Mouse (Mus musculus): Measurements from ENCODE around the gene Hsph1.

Gene Hsph1

DNA sequence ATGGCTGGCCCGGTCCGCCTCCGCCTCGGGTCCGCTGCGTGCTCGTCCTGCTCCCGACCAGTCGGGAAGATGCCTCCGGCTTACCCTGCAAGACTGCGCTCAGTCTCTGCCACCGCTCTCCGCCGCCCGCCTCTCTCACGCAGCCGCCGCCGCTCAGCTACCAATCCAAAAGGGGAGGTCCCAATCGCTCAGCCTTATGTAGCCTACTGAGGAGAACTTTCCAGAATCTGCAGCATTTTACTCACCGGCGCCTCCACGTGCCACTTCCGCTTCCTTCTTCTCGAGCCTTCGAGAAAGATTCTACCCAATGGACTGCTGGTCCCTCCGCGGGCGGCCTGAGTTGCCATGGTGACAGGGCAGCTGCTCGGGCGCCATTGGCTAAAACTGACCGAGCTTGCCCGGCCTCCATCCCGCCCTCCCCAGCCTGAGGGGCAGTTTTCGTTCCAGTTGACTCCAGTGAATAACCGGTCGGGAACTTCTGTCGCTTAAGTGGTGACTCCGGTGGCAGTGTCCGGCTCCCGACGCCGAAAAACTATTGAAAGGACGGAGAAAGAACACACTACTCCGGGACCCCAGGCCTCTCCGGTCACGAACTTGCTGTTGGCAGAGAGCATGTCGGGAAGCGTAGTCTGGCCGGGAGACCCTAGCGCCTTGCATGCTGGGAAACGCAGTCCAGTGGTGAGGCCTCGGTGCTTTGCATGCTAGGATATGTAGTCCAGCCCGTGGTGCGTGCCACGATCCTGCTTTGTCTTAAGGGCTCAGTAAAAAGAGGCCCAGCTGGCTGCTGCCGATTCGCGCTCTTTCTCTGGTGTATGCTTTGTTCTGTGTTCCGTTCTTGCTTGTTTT is at the start of gene Hsph1:
Gene Hsph1, minus strand, starts transcription at position 302 of the 846 bp plus-strand sequence.
- peak; percentile 99 for DNase-seq (ENCODE audit: low spot score)

- DNase-seq (ENCODE audit: low spot score), result no peak
Observed at GRCm38 (mm10) chr5:149680946-149681345, 44.8 kb upstream of the Hsph1 start.

GRCm38 (mm10) chr5:149679886-149680285 is 43.7 kb upstream of the Hsph1 start:
- no peak for DNase-seq (ENCODE audit: low spot score)

GRCm38 (mm10) chr5:149679362-149679761 is 43.2 kb upstream of the Hsph1 start:
- peak; percentile 18 for DNase-seq (ENCODE audit: low spot score)

GRCm38 (mm10) chr5:149678990-149679348 is 42.8 kb upstream of the Hsph1 start:
- DNase-seq (ENCODE audit: low spot score), result no peak

DNA sequence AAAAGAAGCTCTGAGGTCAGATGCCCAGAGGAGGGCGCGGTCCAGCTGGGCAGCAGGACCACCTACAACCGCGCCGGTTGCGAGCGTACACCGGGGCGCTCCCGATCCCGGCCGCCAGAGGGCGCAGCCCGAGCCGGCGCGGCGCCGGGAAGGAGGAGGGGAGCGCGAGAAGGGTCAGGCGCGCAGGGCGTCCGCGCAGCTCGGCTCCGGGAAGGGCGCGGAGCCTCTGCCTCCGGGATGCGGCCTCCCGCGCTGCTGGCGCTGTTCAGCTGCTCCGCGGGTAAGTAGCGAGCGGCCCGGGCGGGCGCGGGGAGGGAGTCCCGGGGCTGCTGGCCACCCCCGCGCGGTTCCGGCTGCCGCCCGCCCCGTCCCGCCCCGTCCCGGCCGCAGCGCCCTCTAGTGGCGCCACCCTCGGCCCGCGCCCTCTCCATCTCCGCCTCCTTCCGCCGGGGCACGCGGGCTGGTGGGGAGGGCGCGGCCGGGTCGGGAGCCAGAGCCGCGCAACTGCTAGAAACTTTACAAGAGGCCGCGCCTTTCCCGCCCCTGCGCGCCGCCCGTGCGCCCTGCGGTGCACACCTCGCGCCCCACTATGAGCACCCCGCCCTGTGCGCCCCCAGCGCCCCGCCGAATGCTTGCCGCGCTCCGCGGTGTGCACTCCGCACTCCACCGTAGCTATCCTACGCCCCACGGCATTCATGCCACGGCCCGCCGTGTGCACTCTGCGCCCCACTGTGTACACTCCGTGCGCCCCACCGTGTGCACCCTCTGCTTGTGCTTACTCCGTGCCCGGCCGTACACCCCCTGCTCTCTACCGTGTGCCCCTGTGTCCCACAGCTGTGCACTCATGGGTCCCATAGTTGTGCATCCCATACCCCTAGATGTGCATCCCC is 42.2 kb upstream of the Hsph1 start, which contains the start of gene B3glct:
Gene B3glct, plus strand, starts transcription at position 131 of the 890 bp plus-strand sequence.
- DNase-seq (ENCODE audit: low spot score), result peak; percentile 80

DNA sequence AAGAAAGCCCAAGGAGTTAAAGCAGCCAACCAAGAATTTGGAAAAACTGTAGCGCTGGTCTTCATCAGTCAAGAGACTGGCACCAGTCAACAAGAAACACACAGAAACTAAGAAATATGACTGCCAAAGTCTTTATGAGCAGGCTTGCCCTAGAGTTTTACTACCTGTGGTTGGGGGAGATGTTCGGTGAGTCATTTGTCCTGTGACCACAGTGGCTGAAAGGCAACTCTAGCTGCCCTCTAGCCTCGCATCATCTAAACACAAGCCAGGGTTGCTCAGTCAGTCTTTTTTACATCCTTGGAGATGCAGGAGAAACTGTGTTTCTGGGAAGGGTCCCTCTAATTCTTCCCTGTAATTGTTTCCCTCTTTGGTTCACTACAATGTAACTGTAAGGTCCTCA is 41.0 kb upstream of the Hsph1 start:
- DNase-seq (ENCODE audit: low spot score), result no peak

GRCm38 (mm10) chr5:149663417-149663816 is 27.2 kb upstream of the Hsph1 start:
- no peak for DNase-seq (ENCODE audit: low spot score)

DNA sequence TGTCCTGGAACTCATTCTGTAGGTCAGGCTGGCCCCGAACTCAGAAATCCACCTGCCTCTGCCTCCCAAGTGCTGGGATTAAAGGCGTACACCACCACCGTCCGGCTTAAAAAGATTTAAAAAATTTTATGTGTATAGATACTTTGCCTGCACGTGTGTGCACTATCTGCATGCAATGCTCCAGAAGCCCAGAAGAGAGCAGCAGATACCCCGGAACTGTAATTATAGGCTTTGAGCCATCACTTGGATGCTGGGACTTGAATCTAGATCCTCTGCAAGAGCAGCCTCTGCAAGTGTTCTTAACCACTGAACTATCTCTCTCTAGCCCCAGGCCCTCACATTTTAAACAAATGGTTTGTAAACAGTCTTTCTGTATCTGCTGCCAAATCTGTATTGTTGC is 26.8 kb upstream of the Hsph1 start:
- DNase-seq (ENCODE audit: low spot score), result no peak

DNA sequence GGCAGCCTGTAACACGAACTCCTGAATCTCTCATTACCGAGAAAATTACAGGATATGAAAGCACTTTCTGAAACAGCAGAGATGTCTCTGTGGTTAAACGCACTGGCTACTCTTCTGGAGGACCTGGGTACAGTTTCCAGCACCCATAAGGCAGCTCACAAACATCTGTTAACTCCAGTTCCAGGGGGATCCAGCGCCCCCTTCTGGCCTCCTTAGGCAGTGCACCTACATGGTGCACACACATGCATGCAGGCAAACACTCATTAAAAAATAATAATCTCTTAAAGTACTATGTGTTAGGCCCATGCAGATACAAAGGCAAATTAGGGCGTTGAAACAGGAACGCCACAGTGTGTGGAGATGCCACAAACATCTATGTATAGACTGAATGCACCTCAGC is 25.3 kb upstream of the Hsph1 start:
- no peak for DNase-seq (ENCODE audit: low spot score)

DNA sequence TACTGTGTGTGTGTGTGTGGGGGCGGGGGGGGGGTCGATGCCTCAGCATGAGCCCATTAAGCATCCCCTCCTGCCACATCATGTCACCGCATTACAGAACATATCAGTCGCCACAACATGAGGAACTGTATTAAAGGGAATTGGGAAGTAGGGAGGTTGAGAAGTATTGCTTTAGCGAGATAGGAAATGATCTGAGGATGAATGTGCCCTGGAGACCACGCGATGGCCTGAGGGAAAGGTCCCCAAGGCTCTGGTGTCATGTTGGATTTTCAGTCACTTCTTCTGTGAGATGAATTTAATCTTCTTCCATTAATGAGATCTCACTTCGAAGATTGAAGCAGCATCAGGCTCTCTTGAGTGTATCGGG is 23.2 kb upstream of the Hsph1 start:
- no peak for DNase-seq (ENCODE audit: low spot score)

GRCm38 (mm10) chr5:149658741-149659413 is 22.7 kb upstream of the Hsph1 start:
- DNase-seq (ENCODE audit: low spot score), result no peak

DNA sequence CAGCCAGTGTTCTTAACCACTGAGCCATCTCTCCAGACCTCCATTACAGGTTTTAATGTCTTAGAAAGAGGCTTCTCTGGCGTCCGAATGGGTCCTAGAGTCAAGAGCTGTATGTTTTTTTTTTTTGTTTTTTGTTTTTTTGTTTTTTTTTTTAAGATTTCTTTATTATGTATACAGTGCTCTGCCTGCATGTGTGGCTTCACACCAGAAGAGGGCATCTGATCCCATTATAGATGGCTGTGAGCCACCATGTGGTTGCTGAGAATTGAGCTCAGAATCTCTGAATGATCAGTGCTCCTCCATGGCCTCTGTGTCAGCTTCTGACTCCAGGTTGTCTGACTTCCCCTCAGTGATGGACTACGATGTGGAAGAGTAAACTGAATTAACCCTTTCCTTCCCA is 21.8 kb upstream of the Hsph1 start:
- DNase-seq (ENCODE audit: low spot score), result no peak

DNA sequence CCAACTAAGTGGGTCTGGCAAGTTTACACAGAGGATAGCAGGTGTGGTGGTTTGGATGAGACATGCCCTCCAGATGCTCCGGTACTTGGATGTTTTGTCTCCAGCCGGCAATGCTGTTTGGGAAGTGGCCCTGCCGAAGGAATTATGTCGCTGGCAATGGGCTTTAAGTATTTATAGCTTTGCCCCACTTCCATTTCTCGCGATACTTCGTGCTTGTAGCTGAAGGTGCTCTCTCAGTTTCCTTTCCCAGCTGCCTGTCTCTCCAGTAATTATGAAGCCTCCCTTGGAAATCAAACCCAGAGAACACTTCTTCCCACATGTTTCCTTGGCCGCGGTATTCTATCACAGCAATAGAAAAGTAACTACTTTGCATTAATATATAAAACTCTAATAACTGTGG is 19.5 kb upstream of the Hsph1 start:
- no peak for DNase-seq (ENCODE audit: low spot score)

DNA sequence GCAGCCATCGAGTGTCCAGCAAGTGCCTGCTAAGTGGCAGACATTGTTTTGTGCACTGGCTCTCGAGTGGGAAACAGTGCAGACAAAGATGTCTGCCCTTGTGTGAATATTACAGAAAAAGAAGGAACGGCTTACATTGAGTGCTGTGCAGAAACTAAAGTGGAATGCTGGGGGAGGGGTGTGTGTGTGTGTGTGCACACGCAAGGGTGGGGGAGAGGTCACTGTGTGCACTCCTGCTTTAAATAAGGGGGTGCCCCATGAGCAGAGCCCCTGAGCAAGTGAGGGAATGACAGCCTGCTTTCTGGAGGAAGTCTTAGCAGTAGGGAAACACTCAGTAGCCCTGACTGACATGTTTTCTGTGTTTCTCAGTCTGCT is 14.0 kb upstream of the Hsph1 start:
- no peak for DNase-seq (ENCODE audit: low spot score)

GRCm38 (mm10) chr5:149649499-149650178 is 13.5 kb upstream of the Hsph1 start:
- DNase-seq (ENCODE audit: low spot score), result no peak

- DNase-seq (ENCODE audit: low spot score), result no peak
Observed at GRCm38 (mm10) chr5:149648895-149649406, 12.8 kb upstream of the Hsph1 start.

GRCm38 (mm10) chr5:149648196-149648595 is 12.0 kb upstream of the Hsph1 start:
- DNase-seq (ENCODE audit: low spot score), result no peak

DNA sequence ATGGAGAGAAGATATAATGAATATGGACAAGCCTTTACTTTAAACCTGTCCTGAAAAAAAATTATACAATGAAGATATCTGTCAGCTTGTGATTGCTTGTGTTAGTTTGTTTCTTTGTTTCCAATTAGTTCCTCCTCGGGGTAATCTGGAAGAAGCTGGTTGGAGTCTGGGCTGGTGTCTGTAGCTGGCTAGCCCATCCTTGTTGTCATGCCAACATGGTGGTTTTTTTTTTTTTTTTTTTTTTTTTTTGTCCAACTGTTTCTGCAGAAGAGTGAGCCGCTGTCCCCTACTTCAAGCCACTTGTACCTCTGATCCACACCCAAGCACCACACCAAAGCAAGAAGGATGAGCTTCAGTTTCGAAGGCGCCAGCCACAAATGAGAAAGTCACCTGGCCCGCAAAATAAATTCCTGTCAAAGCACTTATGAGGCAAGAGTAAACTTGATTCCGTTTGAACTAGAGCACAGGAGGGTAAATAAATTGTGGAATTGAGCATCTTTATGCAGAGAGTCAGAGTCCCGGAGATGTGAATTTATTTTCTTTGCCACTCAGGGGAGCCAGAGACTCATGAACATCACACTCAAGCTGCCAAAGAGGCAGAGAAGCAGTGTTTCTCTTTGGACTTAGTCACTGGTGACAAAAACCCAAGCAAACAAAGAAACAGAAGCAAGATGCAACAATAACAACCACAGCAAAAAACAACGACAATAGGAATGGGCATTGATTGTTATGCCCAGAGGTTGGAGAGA is 11.4 kb upstream of the Hsph1 start:
- no peak for DNase-seq (ENCODE audit: low spot score)

DNA sequence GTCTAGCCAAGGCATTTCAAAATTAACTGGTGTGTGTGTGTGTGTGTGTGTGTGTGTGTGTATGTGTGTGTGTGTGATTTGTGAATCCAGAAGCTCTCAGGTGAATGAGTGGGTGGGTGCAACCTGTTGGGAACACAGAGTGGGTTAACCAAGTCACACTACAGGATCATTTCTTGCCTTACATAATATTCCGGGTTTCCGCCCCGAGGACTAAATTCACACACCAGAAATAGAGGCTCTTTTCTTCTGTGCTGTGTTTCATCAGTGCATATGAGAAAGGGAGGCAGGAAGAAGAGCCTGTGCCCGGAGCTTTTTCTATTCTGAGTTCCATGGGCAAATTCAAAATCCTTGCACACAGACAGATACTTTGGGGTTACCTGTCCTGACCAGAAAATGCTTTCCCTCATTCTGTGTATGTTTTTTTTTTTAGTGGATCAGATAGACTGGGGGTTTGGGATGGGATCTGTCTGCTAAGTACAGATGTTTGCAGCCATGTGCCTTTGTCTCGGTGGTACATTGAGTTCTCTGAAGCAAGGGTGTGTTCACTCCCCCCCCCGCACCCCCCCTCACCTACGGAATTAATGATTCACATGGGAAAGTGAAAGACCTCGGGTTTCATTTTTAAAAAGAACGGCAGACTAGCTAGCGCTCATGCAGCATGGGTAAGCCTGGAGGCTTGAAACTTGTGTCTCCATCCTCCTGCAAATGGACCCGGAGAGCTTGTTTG is 6.8 kb upstream of the Hsph1 start:
- DNase-seq (ENCODE audit: low spot score), result no peak
